Mouse (Mus musculus): ENCODE measurements at regions not wholly inside any gene's neighbourhood (a gene's known extent, or its start where the extent isn't known, plus 50 kb on each side); places are given as distances from the start of the nearest gene placed in this dataset.

- H3K9me3 ChIP-seq (ENCODE audit: control insufficient read depth, low read length) = no peaks in the 10 kb centered on the region
- DNase-seq (ENCODE audit: low spot score) (peak; percentile 12), ATAC-seq (ENCODE audit: low read depth) (peak; percentile 33; the same call in 1 of the 2 replicates)
- no peak overlapping the region for H3K27ac ChIP-seq (replicated peaks; ENCODE audit: low read depth, low read length)
- H3K4me2 ChIP-seq (ENCODE audit: low read depth, low read length) = no peak overlapping the region
- H3K4me1 ChIP-seq (ENCODE audit: control insufficient read depth, insufficient read depth, low read length) = no peaks in the 10 kb centered on the region
- WGBS = 19% methylated on average over 1 of the region's 1 CpGs
- no peak overlapping the region for H3K9ac ChIP-seq (ENCODE audit: low read depth, low read length)
- no peaks in the 10 kb centered on the region for H3K27me3 ChIP-seq (replicated peaks; ENCODE audit: control insufficient read depth, insufficient read depth, low read length)
- no peaks in the 10 kb centered on the region for H3K36me3 ChIP-seq (ENCODE audit: control insufficient read depth, insufficient read depth, low read length)
- no peak overlapping the region for H3K4me3 ChIP-seq (ENCODE audit: low read depth, low read length)
These were observed 540.1 kb upstream of the Stxbp6 start for GRCm38 (mm10) chr12:45614509-45615150.

- ATAC-seq (ENCODE audit: low read depth) (no peak), DNase-seq (ENCODE audit: low spot score) (no peak)
- Histone ChIP-seq H3K9ac (ENCODE audit: low read depth, low read length) (no peak overlapping the region), H3K27me3 (replicated peaks; ENCODE audit: control insufficient read depth, insufficient read depth, low read length) (no peaks in the 10 kb centered on the region), H3K27ac (replicated peaks; ENCODE audit: low read depth, low read length) (no peak overlapping the region), H3K9me3 (ENCODE audit: control insufficient read depth, low read length) (no peaks in the 10 kb centered on the region), H3K4me2 (ENCODE audit: low read depth, low read length) (no peak overlapping the region), H3K4me3 (ENCODE audit: low read depth, low read length) (no peak overlapping the region), H3K4me1 (ENCODE audit: control insufficient read depth, insufficient read depth, low read length) (no peaks in the 10 kb centered on the region), H3K36me3 (ENCODE audit: control insufficient read depth, insufficient read depth, low read length) (no peaks in the 10 kb centered on the region)
These were observed 539.6 kb upstream of the Stxbp6 start for GRCm38 (mm10) chr12:45614074-45614473.

GRCm38 (mm10) chr12:45599443-45599842, 524.9 kb upstream of the Stxbp6 start:
- no peak overlapping the region for H3K4me2 ChIP-seq (ENCODE audit: low read depth, low read length)
- no peak overlapping the region for H3K4me3 ChIP-seq (ENCODE audit: low read depth, low read length)
- 76% methylated on average over 3 of the region's 3 CpGs for WGBS
- no peak overlapping the region for H3K27ac ChIP-seq (replicated peaks; ENCODE audit: low read depth, low read length)
- no peaks in the 10 kb centered on the region for H3K36me3 ChIP-seq (ENCODE audit: control insufficient read depth, insufficient read depth, low read length)
- ATAC-seq (ENCODE audit: low read depth) (no peak), DNase-seq (ENCODE audit: low spot score) (no peak)
- no peaks in the 10 kb centered on the region for H3K27me3 ChIP-seq (replicated peaks; ENCODE audit: control insufficient read depth, insufficient read depth, low read length)
- no peaks in the 10 kb centered on the region for H3K4me1 ChIP-seq (ENCODE audit: control insufficient read depth, insufficient read depth, low read length)
- H3K9me3 ChIP-seq (ENCODE audit: control insufficient read depth, low read length) = no peaks in the 10 kb centered on the region
- no peak overlapping the region for H3K9ac ChIP-seq (ENCODE audit: low read depth, low read length)

- Histone ChIP-seq H3K4me2 (ENCODE audit: low read depth, low read length) (no peak overlapping the region), H3K27me3 (replicated peaks; ENCODE audit: control insufficient read depth, insufficient read depth, low read length) (no peaks in the 10 kb centered on the region), H3K4me1 (ENCODE audit: control insufficient read depth, insufficient read depth, low read length) (no peaks in the 10 kb centered on the region), H3K9ac (ENCODE audit: low read depth, low read length) (no peak overlapping the region), H3K27ac (replicated peaks; ENCODE audit: low read depth, low read length) (no peak overlapping the region), H3K4me3 (ENCODE audit: low read depth, low read length) (no peak overlapping the region), H3K36me3 (ENCODE audit: control insufficient read depth, insufficient read depth, low read length) (no peaks in the 10 kb centered on the region), H3K9me3 (ENCODE audit: control insufficient read depth, low read length) (no peaks in the 10 kb centered on the region)
- WGBS = 54% methylated on average over 4 of the region's 4 CpGs
- peak; percentile 13 for DNase-seq (ENCODE audit: low spot score)
- no peak for ATAC-seq (ENCODE audit: low read depth)
These were observed 523.5 kb upstream of the Stxbp6 start for GRCm38 (mm10) chr12:45597904-45598570.

GRCm38 (mm10) chr12:45594689-45595088, 520.2 kb upstream of the Stxbp6 start:
- Histone ChIP-seq H3K9ac (ENCODE audit: low read depth, low read length) (no peak overlapping the region), H3K36me3 (ENCODE audit: control insufficient read depth, insufficient read depth, low read length) (no peaks in the 10 kb centered on the region), H3K27ac (replicated peaks; ENCODE audit: low read depth, low read length) (no peak overlapping the region), H3K27me3 (replicated peaks; ENCODE audit: control insufficient read depth, insufficient read depth, low read length) (no peaks in the 10 kb centered on the region), H3K9me3 (ENCODE audit: control insufficient read depth, low read length) (no peaks in the 10 kb centered on the region), H3K4me3 (ENCODE audit: low read depth, low read length) (no peak overlapping the region), H3K4me2 (ENCODE audit: low read depth, low read length) (no peak overlapping the region), H3K4me1 (ENCODE audit: control insufficient read depth, insufficient read depth, low read length) (no peaks in the 10 kb centered on the region)
- WGBS = 78% methylated on average over 3 of the region's 3 CpGs
- ATAC-seq (ENCODE audit: low read depth) (no peak), DNase-seq (ENCODE audit: low spot score) (no peak)

GRCm38 (mm10) chr12:45590191-45590590, 515.7 kb upstream of the Stxbp6 start:
- WGBS = 88% methylated on average over 2 of the region's 2 CpGs
- Histone ChIP-seq H3K9me3 (ENCODE audit: control insufficient read depth, low read length) (no peaks in the 10 kb centered on the region), H3K27me3 (replicated peaks; ENCODE audit: control insufficient read depth, insufficient read depth, low read length) (no peaks in the 10 kb centered on the region), H3K4me3 (ENCODE audit: low read depth, low read length) (no peak overlapping the region), H3K9ac (ENCODE audit: low read depth, low read length) (no peak overlapping the region), H3K4me2 (ENCODE audit: low read depth, low read length) (no peak overlapping the region), H3K36me3 (ENCODE audit: control insufficient read depth, insufficient read depth, low read length) (no peaks in the 10 kb centered on the region), H3K4me1 (ENCODE audit: control insufficient read depth, insufficient read depth, low read length) (no peaks in the 10 kb centered on the region), H3K27ac (replicated peaks; ENCODE audit: low read depth, low read length) (no peak overlapping the region)
- ATAC-seq (ENCODE audit: low read depth) (no peak), DNase-seq (ENCODE audit: low spot score) (no peak)

- no peaks in the 10 kb centered on the region for H3K9me3 ChIP-seq (ENCODE audit: control insufficient read depth, low read length)
- no peak overlapping the region for H3K9ac ChIP-seq (ENCODE audit: low read depth, low read length)
- H3K4me2 ChIP-seq (ENCODE audit: low read depth, low read length) = no peak overlapping the region
- no peak for DNase-seq (ENCODE audit: low spot score)
- no peaks in the 10 kb centered on the region for H3K27me3 ChIP-seq (replicated peaks; ENCODE audit: control insufficient read depth, insufficient read depth, low read length)
- H3K27ac ChIP-seq (replicated peaks; ENCODE audit: low read depth, low read length) = no peak overlapping the region
- no peaks in the 10 kb centered on the region for H3K4me1 ChIP-seq (ENCODE audit: control insufficient read depth, insufficient read depth, low read length)
- H3K4me3 ChIP-seq (ENCODE audit: low read depth, low read length) = no peak overlapping the region
- WGBS = 74% methylated on average over 4 of the region's 4 CpGs
- no peaks in the 10 kb centered on the region for H3K36me3 ChIP-seq (ENCODE audit: control insufficient read depth, insufficient read depth, low read length)
- ATAC-seq (ENCODE audit: low read depth) = no peak
These were observed 511.3 kb upstream of the Stxbp6 start for GRCm38 (mm10) chr12:45585763-45586162.

GRCm38 (mm10) chr12:45563325-45564030, 489.0 kb upstream of the Stxbp6 start:
- DNase-seq (ENCODE audit: low spot score) (peak; percentile 43), ATAC-seq (ENCODE audit: low read depth) (peak; percentile 81)
- H3K9ac ChIP-seq (ENCODE audit: low read depth, low read length) = no peak overlapping the region
- 0 out of 2 replicates have a peak, but pooled peaks cover 3% of the 10 kb centered on the region for H3K4me1 ChIP-seq (ENCODE audit: control insufficient read depth, insufficient read depth, low read length)
- H3K27ac ChIP-seq (replicated peaks; ENCODE audit: low read depth, low read length) = no peak overlapping the region
- WGBS = 49% methylated on average over 13 of the region's 13 CpGs
- no peak overlapping the region for H3K4me3 ChIP-seq (ENCODE audit: low read depth, low read length)
- no peaks in the 10 kb centered on the region for H3K36me3 ChIP-seq (ENCODE audit: control insufficient read depth, insufficient read depth, low read length)
- H3K9me3 ChIP-seq (ENCODE audit: control insufficient read depth, low read length) = no peaks in the 10 kb centered on the region
- no peak overlapping the region for H3K4me2 ChIP-seq (ENCODE audit: low read depth, low read length)
- H3K27me3 ChIP-seq (replicated peaks; ENCODE audit: control insufficient read depth, insufficient read depth, low read length) = no peaks in the 10 kb centered on the region

All from embryonic facial prominence, embryonic 14.5 days (tissue).